Mouse (Mus musculus): ENCODE data around the gene Tnfsf13. TPM values are rescaled to one million over a fixed set of nuclear protein-coding genes. Genes with fewer than 3 reads are reported as not detected.
"Not testable (repeated sequence)": the region's sequence is repeated elsewhere in the genome, so short reads cannot be mapped to it uniquely, and the experiment has no call there.

Gene Tnfsf13
- polyA plus RNA-seq, 1 experiment from 2014 or later, result 0.77 TPM

- not testable (repeated sequence) for H3K4me2 ChIP-seq; H3K9me3 ChIP-seq; ATAC-seq (ENCODE audit: low read depth); H3K27me3 ChIP-seq; H3K4me1 ChIP-seq (replicated peaks); H3K4me3 ChIP-seq; H3K36me3 ChIP-seq; H3K9ac ChIP-seq; H3K27ac ChIP-seq (replicated peaks)
- 95% methylated on average over 10 of the region's 10 CpGs for WGBS
Measured at GRCm38 (mm10) chr11:69702886-69703285, 17.3 kb upstream of the Tnfsf13 start.

GRCm38 (mm10) chr11:69699595-69699994 lies 14.0 kb upstream of the Tnfsf13 start:
- Histone ChIP-seq H3K4me2 (no peak overlapping the region), H3K36me3 (no peaks in the 10 kb centered on the region), H3K27me3 (no peaks in the 10 kb centered on the region), H3K27ac (replicated peaks) (no peak overlapping the region), H3K4me3 (no peak overlapping the region), H3K9ac (no peak overlapping the region), H3K4me1 (replicated peaks) (peaks cover 12% of the 10 kb centered on the region), H3K9me3 (no peaks in the 10 kb centered on the region)
- WGBS, result 83% methylated on average over 1 of the region's 1 CpGs
- no peak for ATAC-seq (ENCODE audit: low read depth)

GRCm38 (mm10) chr11:69698574-69698973 lies 13.0 kb upstream of the Tnfsf13 start:
- no peak overlapping the region for H3K27ac ChIP-seq (replicated peaks)
- H3K4me1 ChIP-seq (replicated peaks), result peaks cover 12% of the 10 kb centered on the region
- H3K4me2 ChIP-seq, result no peak overlapping the region
- no peaks in the 10 kb centered on the region for H3K27me3 ChIP-seq
- no peaks in the 10 kb centered on the region for H3K36me3 ChIP-seq
- no peak overlapping the region for H3K9ac ChIP-seq
- no peaks in the 10 kb centered on the region for H3K9me3 ChIP-seq
- 72% methylated on average over 5 of the region's 5 CpGs for WGBS
- ATAC-seq (ENCODE audit: low read depth), result no peak
- no peak overlapping the region for H3K4me3 ChIP-seq

GRCm38 (mm10) chr11:69697396-69697795 lies 11.8 kb upstream of the Tnfsf13 start:
- Histone ChIP-seq H3K4me2 (no peak overlapping the region), H3K9ac (no peak overlapping the region), H3K9me3 (no peaks in the 10 kb centered on the region), H3K4me1 (replicated peaks) (peaks cover 12% of the 10 kb centered on the region), H3K4me3 (no peak overlapping the region), H3K36me3 (no peaks in the 10 kb centered on the region), H3K27me3 (no peaks in the 10 kb centered on the region), H3K27ac (replicated peaks) (no peak overlapping the region)
- no peak for ATAC-seq (ENCODE audit: low read depth)
- 88% methylated on average over 3 of the region's 3 CpGs for WGBS

GRCm38 (mm10) chr11:69695361-69696181 lies 10.0 kb upstream of the Tnfsf13 start, which contains the start of the genes Tnfsf12 and Tnfsfm13:
TSS of gene Tnfsf12 (minus strand) at chr11:69695849.
TSS of gene Tnfsfm13 (minus strand) at chr11:69696098.
- no peaks in the 10 kb centered on the region for H3K36me3 ChIP-seq
- WGBS, result 2% methylated on average over 41 of the region's 41 CpGs
- peak within 1 kb of the TSS; percentile 43 for H3K4me3 ChIP-seq
- H3K27me3 ChIP-seq, result no peaks in the 10 kb centered on the region
- H3K27ac ChIP-seq (replicated peaks), result peak within 1 kb of the TSS; percentile 20
- H3K9ac ChIP-seq, result peak within 1 kb of the TSS; percentile 85
- peak within 1 kb of the TSS; percentile 79 for H3K4me2 ChIP-seq
- H3K9me3 ChIP-seq, result no peaks in the 10 kb centered on the region
- ATAC-seq (ENCODE audit: low read depth), result peak; percentile 74
- peaks cover 12% of the 10 kb centered on the region for H3K4me1 ChIP-seq (replicated peaks)

GRCm38 (mm10) chr11:69695046-69695360 lies 9.4 kb upstream of the Tnfsf13 start:
- peak overlapping the region; percentile 20; the same call in 1 of the 2 replicates for H3K27ac ChIP-seq (replicated peaks)
- H3K4me3 ChIP-seq, result peak overlapping the region; percentile 43
- peak overlapping the region; percentile 79 for H3K4me2 ChIP-seq
- H3K27me3 ChIP-seq, result no peaks in the 10 kb centered on the region
- H3K9ac ChIP-seq, result peak overlapping the region; percentile 85
- no peaks in the 10 kb centered on the region for H3K36me3 ChIP-seq
- H3K9me3 ChIP-seq, result no peaks in the 10 kb centered on the region
- peaks cover 12% of the 10 kb centered on the region for H3K4me1 ChIP-seq (replicated peaks)
- WGBS, result 29% methylated on average over 6 of the region's 6 CpGs
- peak; percentile 36; the same call in 1 of the 2 replicates for ATAC-seq (ENCODE audit: low read depth)

- H3K4me3 ChIP-seq, result no peak overlapping the region
- no peak overlapping the region for H3K9ac ChIP-seq
- no peak overlapping the region for H3K27ac ChIP-seq (replicated peaks)
- no peaks in the 10 kb centered on the region for H3K36me3 ChIP-seq
- ATAC-seq (ENCODE audit: low read depth), result no peak
- H3K4me1 ChIP-seq (replicated peaks), result peaks cover 12% of the 10 kb centered on the region
- H3K27me3 ChIP-seq, result no peaks in the 10 kb centered on the region
- 68% methylated on average over 11 of the region's 11 CpGs for WGBS
- H3K9me3 ChIP-seq, result no peaks in the 10 kb centered on the region
- no peak overlapping the region for H3K4me2 ChIP-seq
Measured at GRCm38 (mm10) chr11:69693421-69693965, 7.9 kb upstream of the Tnfsf13 start.

GRCm38 (mm10) chr11:69692863-69693262 lies 7.3 kb upstream of the Tnfsf13 start:
- Histone ChIP-seq H3K9ac (no peak overlapping the region), H3K9me3 (no peaks in the 10 kb centered on the region), H3K4me1 (replicated peaks) (peaks cover 12% of the 10 kb centered on the region), H3K4me3 (no peak overlapping the region), H3K27me3 (no peaks in the 10 kb centered on the region), H3K36me3 (no peaks in the 10 kb centered on the region), H3K27ac (replicated peaks) (no peak overlapping the region), H3K4me2 (no peak overlapping the region)
- WGBS, result 86% methylated on average over 6 of the region's 6 CpGs
- no peak for ATAC-seq (ENCODE audit: low read depth)

GRCm38 (mm10) chr11:69692196-69692811 lies 6.7 kb upstream of the Tnfsf13 start:
- WGBS, result 74% methylated on average over 9 of the region's 9 CpGs
- H3K36me3 ChIP-seq, result no peaks in the 10 kb centered on the region
- H3K9me3 ChIP-seq, result no peaks in the 10 kb centered on the region
- no peak for ATAC-seq (ENCODE audit: low read depth)
- no peak overlapping the region for H3K4me2 ChIP-seq
- H3K27me3 ChIP-seq, result no peaks in the 10 kb centered on the region
- no peak overlapping the region for H3K27ac ChIP-seq (replicated peaks)
- peaks cover 12% of the 10 kb centered on the region for H3K4me1 ChIP-seq (replicated peaks)
- H3K9ac ChIP-seq, result no peak overlapping the region
- no peak overlapping the region for H3K4me3 ChIP-seq

- WGBS, result 96% methylated on average over 1 of the region's 1 CpGs
- H3K9ac ChIP-seq, result no peak overlapping the region
Measured at GRCm38 (mm10) chr11:69689891-69690290, 4.3 kb upstream of the Tnfsf13 start.

GRCm38 (mm10) chr11:69687061-69687460 lies 1.5 kb upstream of the Tnfsf13 start:
- 65% methylated on average over 5 of the region's 5 CpGs for WGBS

More at GRCm38 (mm10) chr11:69689891-69690290, 4.3 kb upstream of the Tnfsf13 start:
- Histone ChIP-seq H3K4me2 (no peak overlapping the region), H3K27me3 (no peaks in the 10 kb centered on the region), H3K4me3 (no peak overlapping the region), H3K27ac (replicated peaks) (no peak overlapping the region), H3K4me1 (replicated peaks) (peaks cover 15% of the 10 kb centered on the region; the same call in 1 of the 2 replicates), H3K36me3 (no peaks in the 10 kb centered on the region), H3K9me3 (no peaks in the 10 kb centered on the region)
- ATAC-seq (ENCODE audit: low read depth), result no peak

GRCm38 (mm10) chr11:69686377-69686776 lies 793 bp upstream of the Tnfsf13 start:
- no peak for ATAC-seq (ENCODE audit: low read depth)
- no peaks in the 10 kb centered on the region for H3K9me3 ChIP-seq
- H3K4me1 ChIP-seq (replicated peaks), result peaks cover 26% of the 10 kb centered on the region
- H3K36me3 ChIP-seq, result no peaks in the 10 kb centered on the region
- 19% methylated on average over 4 of the region's 4 CpGs for WGBS
- H3K4me3 ChIP-seq, result no peak overlapping the region
- H3K4me2 ChIP-seq, result no peak overlapping the region
- H3K27ac ChIP-seq (replicated peaks), result no peak overlapping the region
- no peaks in the 10 kb centered on the region for H3K27me3 ChIP-seq
- 0 out of 2 replicates have a peak overlapping the region, but pooled peaks have one; percentile 34 for H3K9ac ChIP-seq

More at GRCm38 (mm10) chr11:69687061-69687460, 1.5 kb upstream of the Tnfsf13 start:
- Histone ChIP-seq H3K4me1 (replicated peaks) (peaks cover 26% of the 10 kb centered on the region), H3K9me3 (no peaks in the 10 kb centered on the region), H3K4me2 (no peak overlapping the region), H3K9ac (0 out of 2 replicates have a peak overlapping the region, but pooled peaks have one; percentile 34), H3K4me3 (no peak overlapping the region), H3K36me3 (no peaks in the 10 kb centered on the region), H3K27me3 (no peaks in the 10 kb centered on the region), H3K27ac (replicated peaks) (no peak overlapping the region)
- ATAC-seq (ENCODE audit: low read depth), result no peak

Measured in neural tube, embryonic 13.5 days (tissue).